Mouse (Mus musculus) small intestine, adult 2 months (tissue): ENCODE data around the gene Svs1. TPM values are rescaled to one million over a fixed set of nuclear protein-coding genes. Genes with fewer than 3 reads are reported as not detected.

Experiments used
- H3K27ac ChIP-seq: fragments of 200-500 bp; 2 replicates; pipeline ENCODE4 v1.5.1; 2012; ENCODE audit warnings: low read depth, low read length, control low read depth, inconsistent platforms; ENCODE audit not compliant: insufficient read depth
- H3K27me3 ChIP-seq: fragments of 200-500 bp; 2 replicates; pipeline ENCODE4 v1.6.1; 2012; ENCODE audit warnings: mild to moderate bottlenecking, moderate library complexity, low read length, inconsistent platforms; ENCODE audit not compliant: control insufficient read depth, insufficient read depth
- H3K36me3 ChIP-seq: fragments of 200-500 bp; 2 replicates; pipeline ENCODE4 v1.6.1; 2012; ENCODE audit warnings: mild to moderate bottlenecking, low read length, control low read depth, inconsistent platforms; ENCODE audit not compliant: control insufficient read depth, insufficient read depth
- H3K4me1 ChIP-seq: fragments of 200-500 bp; 2 replicates; pipeline ENCODE4 v1.6.1; 2012; ENCODE audit warnings: low read length, inconsistent platforms, mixed read lengths; ENCODE audit not compliant: control insufficient read depth, insufficient read depth, insufficient read length
- H3K4me3 ChIP-seq: fragments of 200-500 bp; 2 replicates; pipeline ENCODE4 v1.5.1; 2012; ENCODE audit warnings: low read depth, mild to moderate bottlenecking, control low read depth, inconsistent platforms, low read length, moderate library complexity
- CTCF ChIP-seq: fragments of 200-500 bp; IDR thresholded peaks from 2 replicates; pipeline ENCODE4 v1.5.1; 2012; ENCODE audit warnings: low read depth, mild to moderate bottlenecking, control low read depth, inconsistent platforms, low read length, moderate library complexity, mixed read lengths; ENCODE audit not compliant: insufficient replicate concordance, insufficient read length; ENCODE audit errors: extremely low read depth
- POLR2A ChIP-seq: fragments of 200-500 bp; IDR thresholded peaks from 2 replicates; pipeline ENCODE4 v1.6.1; 2012; ENCODE audit warnings: low read depth, mild to moderate bottlenecking, control low read depth, inconsistent platforms, low read length, moderate library complexity
- WGBS: fragments of 180-500 bp; shearing (Covaris S2); methylation state at CpG from one replicate; pipeline ENCODE4 v1.1.7; 2018; 5-methylcytosine and 5-hydroxymethylcytosine counted together
- polyA plus RNA-seq: library from polyadenylated mRNA; depleted of rRNA; stranded (reverse); fragments of >200 nt; gene quantifications from 2 replicates; pipeline ENCODE4 v1.2.3, GENCODE M21; 2012

Svs1 gene
- polyA plus RNA-seq, 1 experiment: not detected

DNA sequence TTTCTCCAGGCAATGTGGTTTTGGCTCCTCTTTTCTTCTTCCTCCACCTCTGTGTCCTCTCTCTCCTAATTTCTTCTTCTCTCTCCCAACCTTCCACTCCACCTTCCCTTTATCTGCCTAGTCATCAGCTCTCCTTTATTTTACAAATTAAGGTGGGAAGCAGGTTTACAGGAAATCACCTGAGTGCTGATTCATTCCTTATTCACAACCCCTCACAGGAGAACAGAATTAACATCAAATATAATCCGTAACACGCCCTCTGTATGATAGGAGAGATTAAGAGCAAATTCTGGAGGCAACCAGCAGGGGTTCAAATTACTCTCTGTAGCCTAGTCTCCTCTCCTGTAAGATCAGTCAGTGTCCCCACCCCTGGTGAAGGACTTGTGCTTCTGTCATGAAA lies 35.7 kb downstream of the Svs1 start:
- H3K4me3 ChIP-seq: no peak overlapping the region
- H3K27me3 ChIP-seq: no peaks in the 10 kb centered on the region
- WGBS: 83% methylated on average over 2 of the region's 2 CpGs
- H3K4me1 ChIP-seq: peaks cover 21% of the 10 kb centered on the region
- TF ChIP-seq POLR2A: no peak
- no peak for TF ChIP-seq CTCF
- H3K27ac ChIP-seq: no peak overlapping the region
- H3K36me3 ChIP-seq: no peaks in the 10 kb centered on the region

DNA sequence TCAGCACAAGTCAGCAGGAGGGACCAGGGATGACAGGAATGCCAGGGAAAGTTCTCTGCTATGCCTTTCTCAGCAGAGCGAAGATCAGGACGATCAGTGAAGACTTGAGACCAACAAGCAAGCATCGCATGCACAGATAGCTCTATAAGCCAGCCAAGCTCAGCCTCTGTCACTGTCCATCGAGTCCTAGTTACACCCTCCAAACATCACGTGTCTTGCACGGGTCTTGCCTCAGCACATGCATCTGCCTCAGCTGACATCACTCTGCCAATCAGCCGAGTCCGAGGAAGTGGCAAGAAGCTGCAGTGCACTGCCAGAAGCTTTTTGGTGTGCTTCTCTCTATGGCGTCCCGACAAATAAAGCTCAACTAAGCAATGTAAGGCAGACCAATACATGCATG lies 36.7 kb downstream of the Svs1 start:
- TF ChIP-seq POLR2A (no peak), CTCF (no peak)
- Histone ChIP-seq H3K4me3 (no peak overlapping the region), H3K36me3 (no peaks in the 10 kb centered on the region), H3K4me1 (peaks cover 21% of the 10 kb centered on the region), H3K27ac (no peak overlapping the region), H3K27me3 (no peaks in the 10 kb centered on the region)
- 75% methylated on average over 10 of the region's 10 CpGs for WGBS

DNA sequence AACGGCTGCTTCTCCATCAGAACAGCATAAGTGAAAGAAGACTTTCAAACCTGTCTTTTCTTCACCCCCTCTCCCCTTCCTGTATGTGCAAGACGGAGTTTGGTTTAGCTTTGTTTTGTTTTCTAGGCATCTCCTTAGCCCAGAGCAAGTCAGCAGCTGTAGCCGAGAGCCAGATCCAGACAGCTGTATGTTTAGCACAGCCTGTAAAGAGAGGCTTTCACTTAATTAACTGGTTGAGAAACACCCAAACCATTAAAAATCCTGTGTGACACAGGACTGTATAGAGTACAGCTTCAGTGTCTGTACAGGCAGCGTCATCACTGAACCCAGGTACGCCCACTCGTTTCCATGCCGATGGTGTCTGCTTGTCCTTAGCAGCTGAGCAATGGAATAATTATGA lies 38.6 kb downstream of the Svs1 start:
- H3K4me3 ChIP-seq: no peak overlapping the region
- H3K27me3 ChIP-seq: no peaks in the 10 kb centered on the region
- H3K27ac ChIP-seq: no peak overlapping the region
- 89% methylated on average over 7 of the region's 7 CpGs for WGBS
- peaks cover 21% of the 10 kb centered on the region for H3K4me1 ChIP-seq
- TF ChIP-seq CTCF (no peak), POLR2A (no peak)
- H3K36me3 ChIP-seq: no peaks in the 10 kb centered on the region

- no peak for TF ChIP-seq POLR2A
- no peak for TF ChIP-seq CTCF
- H3K4me1 ChIP-seq: peaks cover 18% of the 10 kb centered on the region; the same call in 1 of the 2 replicates
- 32% methylated on average over 5 of the region's 5 CpGs for WGBS
- no peaks in the 10 kb centered on the region for H3K27me3 ChIP-seq
- H3K36me3 ChIP-seq: no peaks in the 10 kb centered on the region
- H3K4me3 ChIP-seq: no peak overlapping the region
- peak overlapping the region; percentile 47 for H3K27ac ChIP-seq
These were observed 39.8 kb downstream of the Svs1 start for GRCm38 (mm10) chr6:49026496-49026895.

- H3K4me3 ChIP-seq: no peak overlapping the region
- 27% methylated on average over 6 of the region's 6 CpGs for whole genome bisulfite sequencing
- no peaks in the 10 kb centered on the region for H3K36me3 ChIP-seq
- no peak overlapping the region for H3K27ac ChIP-seq
- H3K27me3 ChIP-seq: no peaks in the 10 kb centered on the region
- TF ChIP-seq CTCF (no peak), POLR2A (no peak)
- H3K4me1 ChIP-seq: peaks cover 19% of the 10 kb centered on the region; the same call in 1 of the 2 replicates
These were observed 41.4 kb downstream of the Svs1 start for GRCm38 (mm10) chr6:49028019-49028418.

GRCm38 (mm10) chr6:49028708-49029107 lies 42.0 kb downstream of the Svs1 start:
- H3K27ac ChIP-seq: no peak overlapping the region

DNA sequence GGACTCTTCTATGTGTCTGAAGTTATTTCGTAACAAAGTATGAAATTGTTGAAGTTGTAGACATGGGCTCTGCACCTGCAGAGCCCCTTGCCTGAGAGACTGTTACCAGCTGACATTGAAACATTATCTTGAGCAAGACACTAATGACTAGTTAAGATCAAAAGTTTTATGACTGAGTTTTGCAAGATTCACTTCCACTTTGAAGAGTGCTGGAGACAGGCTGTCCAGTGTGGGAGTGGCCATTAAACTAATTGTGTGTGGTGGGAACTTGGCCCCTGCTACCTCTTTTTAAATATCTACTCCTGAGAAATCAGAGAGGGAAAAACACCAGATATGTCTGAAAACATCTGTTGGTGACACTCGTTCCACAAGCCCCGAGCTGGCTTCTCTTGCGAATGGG lies 44.6 kb downstream of the Svs1 start:
- Histone ChIP-seq H3K27ac (no peak overlapping the region), H3K27me3 (no peaks in the 10 kb centered on the region), H3K4me1 (peaks cover 8% of the 10 kb centered on the region; the same call in 1 of the 2 replicates), H3K36me3 (no peaks in the 10 kb centered on the region), H3K4me3 (no peak overlapping the region)
- TF ChIP-seq POLR2A (no peak), CTCF (no peak)
- 46% methylated on average over 4 of the region's 4 CpGs for WGBS

More at GRCm38 (mm10) chr6:49028708-49029107, 42.0 kb downstream of the Svs1 start:
- no peak overlapping the region for H3K4me3 ChIP-seq
- H3K4me1 ChIP-seq: peaks cover 19% of the 10 kb centered on the region; the same call in 1 of the 2 replicates
- H3K27me3 ChIP-seq: no peaks in the 10 kb centered on the region
- TF ChIP-seq POLR2A: no peak
- TF ChIP-seq CTCF: no peak
- WGBS: 37% methylated on average over 3 of the region's 3 CpGs
- H3K36me3 ChIP-seq: no peaks in the 10 kb centered on the region

DNA sequence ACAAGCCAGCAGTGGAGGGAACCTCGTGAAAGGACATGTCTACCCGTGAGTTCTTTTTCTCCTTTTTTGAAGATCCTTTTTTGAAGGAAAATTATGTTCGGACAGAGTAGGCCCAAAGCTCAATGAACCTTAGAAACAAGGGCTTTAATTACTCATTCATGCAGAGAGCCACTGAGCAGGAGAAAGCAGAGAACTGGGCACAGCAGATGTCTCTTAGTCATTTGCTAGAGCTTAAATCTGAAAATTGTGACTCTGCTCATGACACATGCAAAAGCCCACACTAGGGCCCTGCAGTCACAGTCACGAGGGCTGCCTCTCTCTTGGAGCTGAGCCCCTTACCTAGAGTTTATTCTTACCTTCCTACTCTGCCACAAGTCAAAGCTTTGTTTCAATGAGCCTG lies 46.1 kb downstream of the Svs1 start:
- Histone ChIP-seq H3K27me3 (no peaks in the 10 kb centered on the region), H3K4me1 (peaks cover 10% of the 10 kb centered on the region), H3K4me3 (no peak overlapping the region), H3K36me3 (no peaks in the 10 kb centered on the region), H3K27ac (no peak overlapping the region)
- TF ChIP-seq CTCF: no peak
- no peak for TF ChIP-seq POLR2A
- 84% methylated on average over 4 of the region's 4 CpGs for WGBS
